Mouse (Mus musculus) stomach, postnatal 0 days (tissue): ENCODE data around the gene Traf4. TPM values are rescaled to one million over a fixed set of nuclear protein-coding genes. Genes with fewer than 3 reads are reported as not detected.

Source experiments
- ATAC-seq: fragments of 200-750 bp; cut with Nextera tagmentation; 2 replicates; pipeline ENCODE4 v1.8.0; 2017; ENCODE audit not compliant: low FRiP score, low TSS enrichment
- DNase-seq: peaks from one replicate; pipeline ENCODE4 v3.0.0-alpha.2; 2016; ENCODE audit warnings: low spot score
- H3K27ac ChIP-seq: fragments of 300-500 bp; sonication (generic); replicated peaks from 2 replicates; pipeline ENCODE4 v1.5.1; 2014; ENCODE audit warnings: mild to moderate bottlenecking, control low read depth
- H3K27me3 ChIP-seq: fragments of 300-500 bp; sonication (generic); 2 replicates; pipeline ENCODE4 v1.6.1; 2014; ENCODE audit warnings: low read length; ENCODE audit not compliant: control insufficient read depth, insufficient read depth
- H3K36me3 ChIP-seq: fragments of 300-500 bp; sonication (generic); 2 replicates; pipeline ENCODE4 v1.6.1; 2014; ENCODE audit warnings: low read length, mixed read lengths; ENCODE audit not compliant: control insufficient read depth, insufficient read depth
- H3K4me1 ChIP-seq: fragments of 300-500 bp; sonication (generic); replicated peaks from 2 replicates; pipeline ENCODE4 v1.6.1; 2014; ENCODE audit warnings: antibody characterized with exemption; ENCODE audit not compliant: control insufficient read depth, insufficient read depth
- H3K4me2 ChIP-seq: fragments of 300-500 bp; sonication (generic); replicated peaks from 2 replicates; pipeline ENCODE4 v1.6.1; 2014; ENCODE audit warnings: low read depth, mild to moderate bottlenecking, control low read depth, moderate library complexity
- H3K4me3 ChIP-seq: fragments of 300-500 bp; sonication (generic); 2 replicates; pipeline ENCODE4 v1.5.1; 2014; ENCODE audit warnings: low read depth, low read length, control low read depth
- H3K9ac ChIP-seq: fragments of 300-500 bp; sonication (generic); 2 replicates; pipeline ENCODE4 v1.6.1; 2014; ENCODE audit warnings: mild to moderate bottlenecking, low read length, control low read depth, mixed read lengths
- H3K9me3 ChIP-seq: fragments of 300-500 bp; sonication (generic); 2 replicates; pipeline ENCODE4 v1.6.1; 2016; ENCODE audit warnings: low read length; ENCODE audit not compliant: control insufficient read depth
- CTCF ChIP-seq: IDR thresholded peaks from 2 replicates; pipeline ENCODE4 v1.5.1; 2016; ENCODE audit warnings: antibody characterized with exemption, low read depth, mild to moderate bottlenecking, moderate library complexity
- EP300 ChIP-seq: optimal IDR thresholded peaks from 2 replicates; pipeline ENCODE3; 2016; ENCODE audit warnings: antibody characterized with exemption
- WGBS: fragments of 180-500 bp; shearing (Covaris S2); extraction: QIAGEN DNeasy Blood & Tissue Kit; methylation state at CpG from one replicate; pipeline ENCODE4 v1.1.7; 2014; 5-methylcytosine and 5-hydroxymethylcytosine counted together
- polyA plus RNA-seq: library from polyadenylated mRNA; unstranded; fragments of >200 nt; fragmentation: Nextera tagmentation; extraction: Ambion mirVana; gene quantifications from 2 replicates; pipeline ENCODE4 v1.2.1, GENCODE M21; 2015

Gene Traf4
- polyA plus RNA-seq, 1 experiment from 2014 or later, result 22.4 TPM

- Histone ChIP-seq H3K9ac (no peak overlapping the region), H3K4me1 (peaks cover 8% of the 10 kb centered on the region), H3K4me2 (no peak overlapping the region), H3K9me3 (no peaks in the 10 kb centered on the region), H3K27me3 (no peaks in the 10 kb centered on the region), H3K36me3 (peaks cover 18% of the 10 kb centered on the region), H3K27ac (peak overlapping the region; percentile 9; the same call in 1 of the 2 replicates), H3K4me3 (no peak overlapping the region)
- TF ChIP-seq CTCF, result no peak
- no peak for TF ChIP-seq EP300
- no peak for ATAC-seq
- WGBS, result 30% methylated on average over 4 of the region's 4 CpGs
- peak; percentile 22 for DNase-seq
Observed at GRCm38 (mm10) chr11:78161968-78162367, 3.4 kb downstream of the Traf4 start.

- peaks cover 8% of the 10 kb centered on the region for H3K4me1 ChIP-seq
- no peak overlapping the region for H3K4me3 ChIP-seq
- 86% methylated on average over 14 of the region's 14 CpGs for WGBS
- ATAC-seq (no peak), DNase-seq (no peak)
- H3K36me3 ChIP-seq, result peaks cover 22% of the 10 kb centered on the region
- no peak overlapping the region for H3K27ac ChIP-seq
- H3K27me3 ChIP-seq, result no peaks in the 10 kb centered on the region
- no peak overlapping the region for H3K9ac ChIP-seq
- no peaks in the 10 kb centered on the region for H3K9me3 ChIP-seq
- H3K4me2 ChIP-seq, result no peak overlapping the region
- no peak for TF ChIP-seq EP300
- no peak for TF ChIP-seq CTCF
Observed at GRCm38 (mm10) chr11:78161169-78161568, 4.2 kb downstream of the Traf4 start.

GRCm38 (mm10) chr11:78160675-78161074, 4.7 kb downstream of the Traf4 start:
- H3K27ac ChIP-seq, result no peak overlapping the region

GRCm38 (mm10) chr11:78160171-78160570, 5.2 kb downstream of the Traf4 start:
- no peaks in the 10 kb centered on the region for H3K9me3 ChIP-seq
- DNase-seq (peak; percentile 14), ATAC-seq (no peak)
- no peak for TF ChIP-seq EP300
- TF ChIP-seq CTCF, result no peak
- peaks cover 8% of the 10 kb centered on the region for H3K4me1 ChIP-seq
- H3K4me2 ChIP-seq, result no peak overlapping the region
- no peaks in the 10 kb centered on the region for H3K27me3 ChIP-seq
- 80% methylated on average over 18 of the region's 18 CpGs for WGBS
- no peak overlapping the region for H3K27ac ChIP-seq
- no peak overlapping the region for H3K9ac ChIP-seq
- H3K4me3 ChIP-seq, result no peak overlapping the region
- peaks cover 22% of the 10 kb centered on the region for H3K36me3 ChIP-seq

More at GRCm38 (mm10) chr11:78160675-78161074, 4.7 kb downstream of the Traf4 start:
- H3K36me3 ChIP-seq, result peaks cover 22% of the 10 kb centered on the region
- H3K27me3 ChIP-seq, result no peaks in the 10 kb centered on the region
- H3K9me3 ChIP-seq, result no peaks in the 10 kb centered on the region
- no peak overlapping the region for H3K4me3 ChIP-seq
- DNase-seq, result no peak
- ATAC-seq, result no peak
- peaks cover 8% of the 10 kb centered on the region for H3K4me1 ChIP-seq
- WGBS, result 82% methylated on average over 3 of the region's 3 CpGs
- no peak overlapping the region for H3K4me2 ChIP-seq
- H3K9ac ChIP-seq, result no peak overlapping the region
- TF ChIP-seq CTCF (no peak), EP300 (no peak)

GRCm38 (mm10) chr11:78159557-78159956, 5.8 kb downstream of the Traf4 start:
- Histone ChIP-seq H3K4me3 (no peak overlapping the region), H3K4me2 (no peak overlapping the region), H3K27me3 (no peaks in the 10 kb centered on the region), H3K27ac (no peak overlapping the region), H3K4me1 (peaks cover 8% of the 10 kb centered on the region), H3K9me3 (no peaks in the 10 kb centered on the region), H3K9ac (no peak overlapping the region), H3K36me3 (peaks cover 27% of the 10 kb centered on the region)
- 64% methylated on average over 7 of the region's 7 CpGs for WGBS
- ATAC-seq (no peak), DNase-seq (peak; percentile 14)
- TF ChIP-seq CTCF, result no peak
- TF ChIP-seq EP300, result no peak

GRCm38 (mm10) chr11:78159096-78159495, 6.3 kb downstream of the Traf4 start:
- Histone ChIP-seq H3K27ac (no peak overlapping the region), H3K4me3 (no peak overlapping the region), H3K36me3 (peaks cover 28% of the 10 kb centered on the region), H3K4me1 (peaks cover 8% of the 10 kb centered on the region), H3K9me3 (no peaks in the 10 kb centered on the region), H3K9ac (no peak overlapping the region), H3K27me3 (no peaks in the 10 kb centered on the region), H3K4me2 (no peak overlapping the region)
- peak; percentile 99 for TF ChIP-seq CTCF
- TF ChIP-seq EP300, result no peak
- ATAC-seq, result peak; percentile 63
- DNase-seq, result peak; percentile 84
- WGBS, result 13% methylated on average over 2 of the region's 2 CpGs
